Mouse (Mus musculus) forebrain, postnatal 0 days (tissue): ENCODE results near the gene Lrrc4c. TPM values are rescaled to one million over a fixed set of nuclear protein-coding genes. Genes with fewer than 3 reads are reported as not detected.

Experiments
- ATAC-seq: fragments of 200-750 bp; cut with Nextera tagmentation; 2 replicates; pipeline ENCODE4 v1.8.0; 2017; ENCODE audit warnings: mild to moderate bottlenecking, moderate library complexity
- DNase-seq: peaks from one replicate; pipeline ENCODE4 v3.0.0-alpha.2; 2015
- H3K27ac ChIP-seq: fragments of 300-500 bp; sonication (generic); 2 replicates; pipeline ENCODE4 v1.5.1; 2014; ENCODE audit warnings: low read depth, mild to moderate bottlenecking, antibody characterized with exemption, low read length, moderate library complexity, mixed read lengths
- H3K27me3 ChIP-seq: fragments of 300-500 bp; sonication (generic); 2 replicates; pipeline ENCODE4 v1.6.1; 2014; ENCODE audit warnings: mild to moderate bottlenecking, low read length, mixed read lengths; ENCODE audit not compliant: insufficient read depth
- H3K36me3 ChIP-seq: fragments of 300-500 bp; sonication (generic); 2 replicates; pipeline ENCODE4 v1.6.1; 2014; ENCODE audit warnings: mild to moderate bottlenecking, moderate library complexity; ENCODE audit not compliant: insufficient read depth
- H3K4me1 ChIP-seq: fragments of 300-500 bp; sonication (generic); 2 replicates; pipeline ENCODE4 v1.6.1; 2014; ENCODE audit warnings: antibody characterized with exemption; ENCODE audit not compliant: insufficient read depth
- H3K4me2 ChIP-seq: fragments of 300-500 bp; sonication (generic); 2 replicates; pipeline ENCODE4 v1.6.1; 2014; ENCODE audit warnings: low read depth, mild to moderate bottlenecking, moderate library complexity
- H3K4me3 ChIP-seq: fragments of 300-500 bp; sonication (generic); 2 replicates; pipeline ENCODE4 v1.5.1; 2014; ENCODE audit warnings: low read depth, low read length, mixed read lengths
- H3K9ac ChIP-seq: fragments of 300-500 bp; sonication (generic); 2 replicates; pipeline ENCODE4 v1.6.1; 2014; ENCODE audit warnings: mild to moderate bottlenecking
- H3K9me3 ChIP-seq: fragments of 300-500 bp; sonication (generic); 2 replicates; pipeline ENCODE4 v1.6.1; 2016; ENCODE audit warnings: low read length
- CTCF ChIP-seq: sonication (generic); IDR thresholded peaks from 2 replicates; pipeline ENCODE4 v1.5.1; 2016; ENCODE audit warnings: antibody characterized with exemption, control low read depth, low read depth
- WGBS: fragments of 180-500 bp; shearing (Covaris S2); extraction: QIAGEN DNeasy Blood & Tissue Kit; methylation state at CpG from one replicate; pipeline ENCODE4 v1.1.7; 2014; 5-methylcytosine and 5-hydroxymethylcytosine counted together
- polyA plus RNA-seq: library from polyadenylated mRNA; unstranded; fragments of >200 nt; fragmentation: Nextera tagmentation; extraction: Ambion mirVana; gene quantifications from 2 replicates; pipeline ENCODE4 v1.2.1, GENCODE M21; 2015
- total RNA-seq: library from RNA; depleted of rRNA; stranded (reverse); fragments of >200 nt; gene quantifications from 2 replicates; pipeline ENCODE4 v1.2.3, GENCODE M21; 2014

Lrrc4c gene
- total and polyA plus RNA-seq, 2 experiments from 2014 or later: 39.9 to 60.7 TPM

GRCm38 (mm10) chr2:96406856-96407255, 88.9 kb downstream of the Lrrc4c start:
- no peaks in the 10 kb centered on the region for H3K4me1 ChIP-seq
- no peak overlapping the region for H3K4me3 ChIP-seq
- DNase-seq (no peak), ATAC-seq (no peak)
- H3K9me3 ChIP-seq: no peaks in the 10 kb centered on the region
- no peak overlapping the region for H3K9ac ChIP-seq
- H3K27ac ChIP-seq: no peak overlapping the region
- TF ChIP-seq CTCF: no peak
- H3K4me2 ChIP-seq: no peak overlapping the region
- H3K36me3 ChIP-seq: no peaks in the 10 kb centered on the region
- no peaks in the 10 kb centered on the region for H3K27me3 ChIP-seq
- WGBS: 91% methylated on average over 8 of the region's 8 CpGs

- 86% methylated on average over 1 of the region's 1 CpGs for whole genome bisulfite sequencing
- no peaks in the 10 kb centered on the region for H3K4me1 ChIP-seq
These were observed 93.2 kb downstream of the Lrrc4c start for GRCm38 (mm10) chr2:96411182-96411581.

GRCm38 (mm10) chr2:96461566-96461965, 143.6 kb downstream of the Lrrc4c start:
- H3K27me3 ChIP-seq: no peaks in the 10 kb centered on the region
- no peak for TF ChIP-seq CTCF

More at GRCm38 (mm10) chr2:96411182-96411581, 93.2 kb downstream of the Lrrc4c start:
- H3K9ac ChIP-seq: no peak overlapping the region
- ATAC-seq (no peak), DNase-seq (no peak)
- no peaks in the 10 kb centered on the region for H3K27me3 ChIP-seq
- no peaks in the 10 kb centered on the region for H3K9me3 ChIP-seq
- H3K4me3 ChIP-seq: no peak overlapping the region
- no peak for TF ChIP-seq CTCF
- no peak overlapping the region for H3K27ac ChIP-seq
- H3K4me2 ChIP-seq: no peak overlapping the region
- no peaks in the 10 kb centered on the region for H3K36me3 ChIP-seq

GRCm38 (mm10) chr2:96475674-96476073, 157.7 kb downstream of the Lrrc4c start:
- DNase-seq (peak; percentile 5), ATAC-seq (peak; percentile 62)
- Histone ChIP-seq H3K27me3 (no peaks in the 10 kb centered on the region), H3K27ac (no peak overlapping the region), H3K4me3 (no peak overlapping the region), H3K9ac (no peak overlapping the region), H3K9me3 (no peaks in the 10 kb centered on the region), H3K36me3 (no peaks in the 10 kb centered on the region), H3K4me2 (no peak overlapping the region), H3K4me1 (no peaks in the 10 kb centered on the region)
- TF ChIP-seq CTCF: no peak
- 17% methylated on average over 6 of the region's 6 CpGs for WGBS

More at GRCm38 (mm10) chr2:96461566-96461965, 143.6 kb downstream of the Lrrc4c start:
- H3K9me3 ChIP-seq: no peaks in the 10 kb centered on the region
- H3K36me3 ChIP-seq: no peaks in the 10 kb centered on the region
- no peaks in the 10 kb centered on the region for H3K4me1 ChIP-seq
- DNase-seq (no peak), ATAC-seq (no peak)
- H3K27ac ChIP-seq: no peak overlapping the region
- no peak overlapping the region for H3K4me2 ChIP-seq
- no peak overlapping the region for H3K9ac ChIP-seq
- no peak overlapping the region for H3K4me3 ChIP-seq

GRCm38 (mm10) chr2:96499116-96499882, 181.3 kb downstream of the Lrrc4c start:
- Histone ChIP-seq H3K36me3 (no peaks in the 10 kb centered on the region), H3K27me3 (no peaks in the 10 kb centered on the region), H3K4me3 (no peak overlapping the region), H3K27ac (no peak overlapping the region), H3K4me1 (no peaks in the 10 kb centered on the region), H3K9ac (no peak overlapping the region), H3K9me3 (no peaks in the 10 kb centered on the region), H3K4me2 (no peak overlapping the region)
- TF ChIP-seq CTCF: no peak
- DNase-seq (no peak), ATAC-seq (no peak)
- WGBS: 20% methylated on average over 3 of the region's 3 CpGs

- Histone ChIP-seq H3K36me3 (no peaks in the 10 kb centered on the region), H3K9ac (no peak overlapping the region), H3K27me3 (no peaks in the 10 kb centered on the region), H3K27ac (no peak overlapping the region), H3K4me3 (no peak overlapping the region), H3K4me1 (no peaks in the 10 kb centered on the region), H3K4me2 (no peak overlapping the region), H3K9me3 (no peaks in the 10 kb centered on the region)
- TF ChIP-seq CTCF: no peak
- ATAC-seq: peak; percentile 42; the same call in 1 of the 2 replicates
- WGBS: 42% methylated on average over 6 of the region's 6 CpGs
- no peak for DNase-seq
These were observed 186.2 kb downstream of the Lrrc4c start for GRCm38 (mm10) chr2:96504140-96504539.

- ATAC-seq: no peak
These were observed 187.7 kb downstream of the Lrrc4c start for GRCm38 (mm10) chr2:96505641-96506040.

More at GRCm38 (mm10) chr2:96505641-96506040, 187.7 kb downstream of the Lrrc4c start:
- no peaks in the 10 kb centered on the region for H3K27me3 ChIP-seq
- no peak overlapping the region for H3K4me3 ChIP-seq
- 85% methylated on average over 1 of the region's 1 CpGs for WGBS
- no peak overlapping the region for H3K27ac ChIP-seq
- no peak for TF ChIP-seq CTCF
- H3K9me3 ChIP-seq: no peaks in the 10 kb centered on the region
- no peak for DNase-seq
- no peak overlapping the region for H3K4me2 ChIP-seq
- H3K9ac ChIP-seq: no peak overlapping the region
- no peaks in the 10 kb centered on the region for H3K36me3 ChIP-seq
- no peaks in the 10 kb centered on the region for H3K4me1 ChIP-seq
